Mouse (Mus musculus): Measurements from ENCODE around the gene Bysl. TPM values are rescaled to one million over a fixed set of nuclear protein-coding genes. Genes with fewer than 3 reads are reported as not detected.
"Not testable (repeated sequence)": the region's sequence is repeated elsewhere in the genome, so short reads cannot be mapped to it uniquely, and the experiment has no call there.

Bysl gene
- polyA plus RNA-seq, 1 experiment from 2014 or later, result 24.5 TPM

GRCm38 (mm10) chr17:47633999-47634770, 22.9 kb upstream of the Bysl start:
- H3K27ac ChIP-seq (ENCODE audit: low read length), result no peak overlapping the region
- WGBS, result 62% methylated on average over 7 of the region's 7 CpGs

GRCm38 (mm10) chr17:47632181-47632840, 21.0 kb upstream of the Bysl start:
- 60% methylated on average over 4 of the region's 4 CpGs for WGBS
- no peak overlapping the region for H3K9ac ChIP-seq (replicated peaks; ENCODE audit: low read length)
- no peaks in the 10 kb centered on the region for H3K36me3 ChIP-seq (ENCODE audit: insufficient read depth, low read length)
- H3K4me1 ChIP-seq (ENCODE audit: insufficient read depth, low read length), result peaks cover 29% of the 10 kb centered on the region
- no peak for ATAC-seq (ENCODE audit: low FRiP score, low TSS enrichment)
- no peak overlapping the region for H3K4me3 ChIP-seq (ENCODE audit: low read length)
- H3K27ac ChIP-seq (ENCODE audit: low read length), result no peak overlapping the region
- H3K4me2 ChIP-seq (replicated peaks; ENCODE audit: low read depth, low read length), result no peak overlapping the region
- no peaks in the 10 kb centered on the region for H3K9me3 ChIP-seq (ENCODE audit: low read length)
- no peaks in the 10 kb centered on the region for H3K27me3 ChIP-seq (ENCODE audit: insufficient read depth, low read length)

More at GRCm38 (mm10) chr17:47633999-47634770, 22.9 kb upstream of the Bysl start:
- H3K4me1 ChIP-seq (ENCODE audit: insufficient read depth, low read length), result peaks cover 18% of the 10 kb centered on the region
- H3K4me2 ChIP-seq (replicated peaks; ENCODE audit: low read depth, low read length), result no peak overlapping the region
- H3K9me3 ChIP-seq (ENCODE audit: low read length), result no peaks in the 10 kb centered on the region
- H3K27me3 ChIP-seq (ENCODE audit: insufficient read depth, low read length), result no peaks in the 10 kb centered on the region
- no peaks in the 10 kb centered on the region for H3K36me3 ChIP-seq (ENCODE audit: insufficient read depth, low read length)
- no peak overlapping the region for H3K4me3 ChIP-seq (ENCODE audit: low read length)
- no peak for ATAC-seq (ENCODE audit: low FRiP score, low TSS enrichment)
- H3K9ac ChIP-seq (replicated peaks; ENCODE audit: low read length), result no peak overlapping the region

- H3K27me3 ChIP-seq (ENCODE audit: insufficient read depth, low read length), result no peaks in the 10 kb centered on the region
- H3K9me3 ChIP-seq (ENCODE audit: low read length), result no peaks in the 10 kb centered on the region
- WGBS, result 2% methylated on average over 3 of the region's 3 CpGs
- H3K4me1 ChIP-seq (ENCODE audit: insufficient read depth, low read length), result peaks cover 29% of the 10 kb centered on the region
- H3K36me3 ChIP-seq (ENCODE audit: insufficient read depth, low read length), result no peaks in the 10 kb centered on the region
- peak within 1 kb of the TSS; percentile 80 for H3K9ac ChIP-seq (replicated peaks; ENCODE audit: low read length)
- peak within 1 kb of the TSS; percentile 78 for H3K27ac ChIP-seq (ENCODE audit: low read length)
- peak within 1 kb of the TSS; percentile 75 for H3K4me3 ChIP-seq (ENCODE audit: low read length)
- peak within 1 kb of the TSS; percentile 98 for H3K4me2 ChIP-seq (replicated peaks; ENCODE audit: low read depth, low read length)
- no peak for ATAC-seq (ENCODE audit: low FRiP score, low TSS enrichment)
Observed at GRCm38 (mm10) chr17:47630678-47631065, 19.4 kb upstream of the Bysl start, which contains the start of gene Usp49. TSS of gene Usp49 (plus strand) at chr17:47630690.

- Histone ChIP-seq H3K4me3 (ENCODE audit: low read length) (peak overlapping the region; percentile 75), H3K4me2 (replicated peaks; ENCODE audit: low read depth, low read length) (peak overlapping the region; percentile 98)
- WGBS, result 1% methylated on average over 57 of the region's 61 CpGs
Observed at GRCm38 (mm10) chr17:47629717-47630677, 18.7 kb upstream of the Bysl start.

GRCm38 (mm10) chr17:47628851-47629676, 17.8 kb upstream of the Bysl start:
- H3K4me1 ChIP-seq (ENCODE audit: insufficient read depth, low read length), result peaks cover 25% of the 10 kb centered on the region
- ATAC-seq (ENCODE audit: low FRiP score, low TSS enrichment), result peak; percentile 93
- H3K9ac ChIP-seq (replicated peaks; ENCODE audit: low read length), result peak overlapping the region; percentile 80
- peak overlapping the region; percentile 75 for H3K4me3 ChIP-seq (ENCODE audit: low read length)
- peaks cover 8% of the 10 kb centered on the region for H3K36me3 ChIP-seq (ENCODE audit: insufficient read depth, low read length)
- peak overlapping the region; percentile 98 for H3K4me2 ChIP-seq (replicated peaks; ENCODE audit: low read depth, low read length)
- H3K27me3 ChIP-seq (ENCODE audit: insufficient read depth, low read length), result no peaks in the 10 kb centered on the region
- H3K27ac ChIP-seq (ENCODE audit: low read length), result peak overlapping the region; percentile 88
- no peaks in the 10 kb centered on the region for H3K9me3 ChIP-seq (ENCODE audit: low read length)
- WGBS, result under 1% methylated on average over 61 of the region's 63 CpGs

More at GRCm38 (mm10) chr17:47629717-47630677, 18.7 kb upstream of the Bysl start:
- H3K36me3 ChIP-seq (ENCODE audit: insufficient read depth, low read length), result no peaks in the 10 kb centered on the region
- H3K4me1 ChIP-seq (ENCODE audit: insufficient read depth, low read length), result peaks cover 29% of the 10 kb centered on the region
- ATAC-seq (ENCODE audit: low FRiP score, low TSS enrichment), result peak; percentile 55
- no peaks in the 10 kb centered on the region for H3K9me3 ChIP-seq (ENCODE audit: low read length)
- H3K27ac ChIP-seq (ENCODE audit: low read length), result peak overlapping the region; percentile 78
- H3K9ac ChIP-seq (replicated peaks; ENCODE audit: low read length), result peak overlapping the region; percentile 80
- no peaks in the 10 kb centered on the region for H3K27me3 ChIP-seq (ENCODE audit: insufficient read depth, low read length)

GRCm38 (mm10) chr17:47627791-47628190, 16.5 kb upstream of the Bysl start:
- H3K36me3 ChIP-seq (ENCODE audit: insufficient read depth, low read length), result peaks cover 20% of the 10 kb centered on the region
- H3K4me2 ChIP-seq (replicated peaks; ENCODE audit: low read depth, low read length), result peak overlapping the region; percentile 98; the same call in 1 of the 2 replicates
- peaks cover 25% of the 10 kb centered on the region for H3K4me1 ChIP-seq (ENCODE audit: insufficient read depth, low read length)
- no peaks in the 10 kb centered on the region for H3K27me3 ChIP-seq (ENCODE audit: insufficient read depth, low read length)
- 78% methylated on average over 2 of the region's 2 CpGs for whole genome bisulfite sequencing
- peak overlapping the region; percentile 80; the same call in 1 of the 2 replicates for H3K9ac ChIP-seq (replicated peaks; ENCODE audit: low read length)
- ATAC-seq (ENCODE audit: low FRiP score, low TSS enrichment), result no peak
- H3K4me3 ChIP-seq (ENCODE audit: low read length), result no peak overlapping the region
- no peak overlapping the region for H3K27ac ChIP-seq (ENCODE audit: low read length)
- no peaks in the 10 kb centered on the region for H3K9me3 ChIP-seq (ENCODE audit: low read length)

- Histone ChIP-seq H3K27ac (ENCODE audit: low read length) (no peak overlapping the region), H3K4me3 (ENCODE audit: low read length) (no peak overlapping the region), H3K9me3 (ENCODE audit: low read length) (no peaks in the 10 kb centered on the region), H3K4me1 (ENCODE audit: insufficient read depth, low read length) (peaks cover 20% of the 10 kb centered on the region), H3K9ac (replicated peaks; ENCODE audit: low read length) (no peak overlapping the region), H3K4me2 (replicated peaks; ENCODE audit: low read depth, low read length) (no peak overlapping the region), H3K36me3 (ENCODE audit: insufficient read depth, low read length) (peaks cover 34% of the 10 kb centered on the region), H3K27me3 (ENCODE audit: insufficient read depth, low read length) (no peaks in the 10 kb centered on the region)
- WGBS, result 87% methylated on average over 5 of the region's 5 CpGs
- ATAC-seq (ENCODE audit: low FRiP score, low TSS enrichment), result no peak
Observed at GRCm38 (mm10) chr17:47626031-47626430, 14.7 kb upstream of the Bysl start.

GRCm38 (mm10) chr17:47625088-47625487, 13.8 kb upstream of the Bysl start:
- H3K4me3 ChIP-seq (ENCODE audit: low read length), result no peak overlapping the region
- peaks cover 11% of the 10 kb centered on the region for H3K4me1 ChIP-seq (ENCODE audit: insufficient read depth, low read length)
- 98% methylated on average over 2 of the region's 2 CpGs for WGBS
- ATAC-seq (ENCODE audit: low FRiP score, low TSS enrichment), result no peak
- H3K27ac ChIP-seq (ENCODE audit: low read length), result no peak overlapping the region
- no peaks in the 10 kb centered on the region for H3K9me3 ChIP-seq (ENCODE audit: low read length)
- peaks cover 37% of the 10 kb centered on the region for H3K36me3 ChIP-seq (ENCODE audit: insufficient read depth, low read length)
- H3K9ac ChIP-seq (replicated peaks; ENCODE audit: low read length), result no peak overlapping the region
- no peaks in the 10 kb centered on the region for H3K27me3 ChIP-seq (ENCODE audit: insufficient read depth, low read length)
- H3K4me2 ChIP-seq (replicated peaks; ENCODE audit: low read depth, low read length), result no peak overlapping the region

GRCm38 (mm10) chr17:47624572-47624971, 13.3 kb upstream of the Bysl start:
- not testable (repeated sequence) for H3K4me3 ChIP-seq (ENCODE audit: low read length); H3K27me3 ChIP-seq (ENCODE audit: insufficient read depth, low read length); H3K4me2 ChIP-seq (replicated peaks; ENCODE audit: low read depth, low read length); ATAC-seq (ENCODE audit: low FRiP score, low TSS enrichment); H3K27ac ChIP-seq (ENCODE audit: low read length); H3K9ac ChIP-seq (replicated peaks; ENCODE audit: low read length); H3K9me3 ChIP-seq (ENCODE audit: low read length)
- Histone ChIP-seq H3K36me3 (ENCODE audit: insufficient read depth, low read length) (peaks cover 42% of the 10 kb centered on the region), H3K4me1 (ENCODE audit: insufficient read depth, low read length) (peaks cover 11% of the 10 kb centered on the region)
- WGBS, result 92% methylated on average over 5 of the region's 5 CpGs

All from kidney, embryonic 16.5 days (tissue).